Mouse (Mus musculus) urinary bladder, adult 18-20 months (tissue): Measurements from ENCODE around the gene Olfr792.

Experiments used
- DNase-seq, 2 experiments: peaks; one replicate each; pipeline ENCODE4 v3.0.0; 2022; ENCODE audit warnings: low spot score in 2 of 2, mixed read lengths in 2 of 2

Gene Olfr792

DNA sequence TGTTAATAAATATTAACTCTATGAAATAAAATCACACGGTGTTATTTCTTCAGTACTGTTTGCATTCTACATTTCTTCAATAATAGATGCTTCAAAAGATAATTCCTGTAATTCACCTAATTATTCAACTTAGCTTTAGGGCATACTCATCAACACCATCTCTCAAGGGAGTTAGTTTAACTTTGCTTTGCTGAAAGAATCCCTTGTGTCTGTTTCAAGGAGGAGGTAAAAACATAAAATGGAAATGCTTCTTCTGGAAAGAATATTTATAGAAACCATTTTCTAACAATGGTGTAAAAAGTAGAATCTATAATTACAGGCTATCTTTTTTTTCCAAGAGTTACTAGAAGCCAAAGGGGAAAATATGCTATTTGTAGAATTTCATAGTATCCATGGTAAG, at the start of gene Olfr792:
TSS of gene Olfr792 (plus strand) at position 301 of the 400 bp plus-strand sequence.
- DNase-seq: no peak

- DNase-seq: no peak
Measured at GRCm38 (mm10) chr10:129490101-129490500, 48.9 kb upstream of the Olfr792 start.

DNA sequence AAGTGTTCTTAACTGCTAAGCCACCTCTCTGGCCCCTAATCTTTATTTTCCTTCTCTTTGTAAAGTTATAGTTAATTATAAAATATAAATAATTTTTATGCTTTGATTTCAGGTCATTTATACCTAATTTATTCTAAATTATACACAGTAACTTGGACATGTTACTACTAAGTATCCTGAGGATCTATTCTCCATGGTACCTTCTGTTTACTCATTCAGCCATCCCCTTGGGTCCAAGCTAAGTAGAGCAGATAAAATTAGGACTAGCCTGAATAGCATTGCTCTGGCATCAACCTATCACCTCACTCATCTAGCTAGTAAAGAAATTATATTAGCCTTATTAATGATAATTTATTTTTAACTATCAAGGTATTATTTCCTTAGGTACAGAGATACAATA, 40.8 kb upstream of the Olfr792 start, which contains the start of gene Olfr790:
TSS of gene Olfr790 (plus strand) at position 301 of the 400 bp plus-strand sequence.
- no peak for DNase-seq

DNA sequence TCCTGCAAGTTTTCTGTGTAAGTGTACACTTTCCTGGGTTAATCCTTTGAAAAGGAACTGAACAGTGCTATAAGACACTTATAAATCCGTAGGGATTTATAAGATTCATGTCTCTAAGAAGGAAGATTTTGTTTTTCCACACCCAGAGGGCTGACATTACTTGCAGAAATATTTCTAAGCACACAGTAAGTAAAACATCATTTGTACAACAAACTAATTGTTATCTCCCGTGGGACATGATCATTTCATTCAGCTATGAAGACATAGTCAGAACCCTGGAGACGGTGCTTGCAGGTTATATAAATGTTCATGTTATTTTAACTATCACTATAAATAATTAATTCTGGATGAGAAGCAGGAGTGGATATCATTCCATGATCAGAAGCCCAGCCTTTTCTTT, 17.5 kb upstream of the Olfr792 start, which contains the start of gene Olfr791:
TSS of gene Olfr791 (plus strand) at position 301 of the 400 bp plus-strand sequence.
- DNase-seq: no peak

- no peak for DNase-seq
Measured at GRCm38 (mm10) chr10:129549354-129549753, 10.4 kb downstream of the Olfr792 start.

GRCm38 (mm10) chr10:129567355-129567754, 28.4 kb downstream of the Olfr792 start, which contains the start of gene Olfr794:
TSS of gene Olfr794 (plus strand) at chr10:129567655.
- DNase-seq: no peak

GRCm38 (mm10) chr10:129577066-129577465, 38.1 kb downstream of the Olfr792 start:
- DNase-seq: no peak
